Comparison of ENCODE assay signal across 8 mouse cellular contexts in genomic region chr13:56703222-56703870, GRCm38 (mm10). TPM values are rescaled to one million over a fixed set of nuclear protein-coding genes. Genes with fewer than 3 reads are reported as not detected.
DNase-seq lines count a peak whose midpoint lies in the region; ATAC-seq lines count a peak whose summit lies in the region.

No protein-coding gene starts in this region.

- DNase-seq in T-cell, adult 2 months (ENCODE audit: low spot score) = peak; percentile 71
- DNase-seq in cerebellum, postnatal 10 days = peak; percentile 84 to 85
- DNase-seq in frontal cortex, postnatal 14 days (ENCODE audit: low spot score in 2 of 2) = peak; percentile 39 to 51
- DNase-seq in left cerebral cortex, adult 8-10 months (ENCODE audit: low spot score in 2 of 2) = peak; percentile 21 to 45
- peak; percentile 48 for DNase-seq in right cerebral cortex, postnatal 14 days
- DNase-seq in urinary bladder, postnatal 4 days (ENCODE audit: low spot score in 2 of 2) = peak; percentile 63 to 76

- peak overlapping the region; percentile 95 for H3K9ac ChIP-seq in hindbrain, embryonic 12.5 days

- ATAC-seq in hindbrain, embryonic 12.5 days (ENCODE audit: low FRiP score) = peak; percentile 83
- peak; percentile 78 for ATAC-seq in megakaryocyte-erythroid progenitor cell, adult 5-6 weeks (replicated peaks; ENCODE audit: low FRiP score, low TSS enrichment, poor library complexity, severe bottlenecking)

- under 1% methylated on average over 71 of the region's 80 CpGs for WGBS in hindbrain, embryonic 12.5 days

- H3K4me3 ChIP-seq in hindbrain, embryonic 12.5 days = peak overlapping the region; percentile 70

- peaks cover 48% of the 10 kb centered on the region for H3K4me1 ChIP-seq in hindbrain, embryonic 12.5 days

- no peaks in the 10 kb centered on the region for H3K27me3 ChIP-seq in hindbrain, embryonic 12.5 days

- H3K4me2 ChIP-seq in hindbrain, embryonic 12.5 days (replicated peaks) = peak overlapping the region; percentile 71

- no peaks in the 10 kb centered on the region for H3K9me3 ChIP-seq in hindbrain, embryonic 12.5 days (replicated peaks)

- H3K27ac ChIP-seq in hindbrain, embryonic 12.5 days = peak overlapping the region; percentile 98

- peaks cover 18% of the 10 kb centered on the region; the same call in 1 of the 2 replicates for H3K36me3 ChIP-seq in hindbrain, embryonic 12.5 days

RNA-seq across cellular contexts. Expression of gene Smad5, which starts 0.5 kb away (rescaled TPM):
- 38.8 and 41.4 TPM in 2 replicates for polyA plus RNA-seq in hindbrain, embryonic 12.5 days (2016; fragmentation: Nextera tagmentation; extraction: Ambion mirVana)
- total RNA-seq in left cerebral cortex, adult 8-10 months (2022) = 10 to 100 TPM; 23.7 to 25.7 (median 23.8) TPM
- 27.7 and 28.8 TPM in 2 replicates for total RNA-seq in megakaryocyte-erythroid progenitor cell, adult 5-6 weeks (2014; fragmentation: Nextera tagmentation)
- total RNA-seq in megakaryocyte-erythroid progenitor cell, adult 5-6 weeks (2017) = 22.7 and 23.9 TPM in 2 replicates

RNA-seq across cellular contexts. Expression of gene Gm45623, which starts 50.3 kb away (rescaled TPM):
- 0.21 TPM in 1 of 2 replicates, not detected in the other for polyA plus RNA-seq in hindbrain, embryonic 12.5 days (2016; fragmentation: Nextera tagmentation; extraction: Ambion mirVana)
- total RNA-seq in left cerebral cortex, adult 8-10 months (2022) = 10 to 100 TPM; 13.4 to 15.8 (median 15.2) TPM
- total RNA-seq in megakaryocyte-erythroid progenitor cell, adult 5-6 weeks (2014; fragmentation: Nextera tagmentation) = not detected in 2 replicates
- not detected in 2 replicates for total RNA-seq in megakaryocyte-erythroid progenitor cell, adult 5-6 weeks (2017)

Comparison
In these comparisons a context has a peak if more than half of its experiments do, and no peak if none do; other contexts are left out.
1. Peak in every context shown above with its lines: DNase-seq, ATAC-seq, H3K4me3 ChIP-seq and H3K27ac ChIP-seq.
2. DNase-seq: peak in every context shown above with its lines; median percentile 84 in cerebellum, postnatal 10 days; 71 in T-cell, adult 2 months; 70 in urinary bladder, postnatal 4 days; 48 in right cerebral cortex, postnatal 14 days; 45 in frontal cortex, postnatal 14 days; 33 in left cerebral cortex, adult 8-10 months.
3. RNA of gene Gm45623, which starts 50.3 kb away (total RNA-seq): 13.4 to 15.8 TPM in left cerebral cortex, adult 8-10 months; not detected in megakaryocyte-erythroid progenitor cell, adult 5-6 weeks; every median in the first group is over 10 times any median in the second.